Mouse (Mus musculus) left cerebral cortex, postnatal 10 days (tissue): ENCODE data around the gene Clec10a. TPM values are rescaled to one million over a fixed set of nuclear protein-coding genes. Genes with fewer than 3 reads are reported as not detected.

Experiments
- DNase-seq, 2 experiments: peaks; one replicate each; pipeline ENCODE4 v3.0.0; 2021 to 2022; ENCODE audit warnings: low spot score in 2 of 2, mixed read lengths in 1 of 2; ENCODE audit errors: extremely low spot score in 1 of 2
- intact Hi-C: fragments of 180-260 bp; cut with DNase I; formaldehyde crosslinking; loops from one replicate; pipeline ENCODE4 v1.15.1; 2025
- total RNA-seq, 2 experiments: library from RNA; stranded (reverse); gene quantifications; 2 replicates each; pipeline ENCODE4 v1.2.3; 2021

The Clec10a gene
- total RNA-seq, 2 experiments from 2014 or later, result 1.2 to 3.4 TPM

GRCm38 (mm10) chr11:70212423-70212822 lies 56.4 kb downstream of the Clec10a start, which contains the start of gene Slc16a11:
TSS of gene Slc16a11 (plus strand) at chr11:70212752.
- intact Hi-C loops, result loop anchor here (2.0 to 10.0 kb wide), 3 partner anchors 138 to 278 kb away; partner anchors contain the start of genes Asgr1 and Ybx2

DNA sequence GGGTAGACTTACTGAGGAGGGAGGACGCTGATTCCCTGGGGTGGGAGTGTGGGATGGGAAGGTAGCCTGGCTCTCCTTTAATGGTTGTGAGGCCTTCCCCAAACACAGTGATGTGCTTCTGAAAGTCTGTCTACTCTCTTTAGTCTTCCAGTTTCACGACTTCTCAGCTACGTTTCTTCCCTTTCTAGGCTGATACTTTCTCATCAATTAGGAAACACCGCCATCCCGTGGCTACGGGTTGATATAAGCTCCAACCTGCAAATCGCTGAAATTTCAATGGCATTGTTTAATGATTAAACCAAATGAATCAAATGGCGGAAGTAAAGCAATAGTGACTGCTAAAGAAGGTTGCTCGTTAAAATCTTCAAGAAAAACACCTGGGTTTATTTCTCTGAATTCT lies 56.9 kb downstream of the Clec10a start:
- DNase-seq, result peak in 1 of 2 experiments; percentile 69
- intact Hi-C loops, result loop anchor here (2.0 to 10.0 kb wide), 3 partner anchors 138 to 278 kb away; partner anchors contain the start of genes Asgr1 and Ybx2

More at GRCm38 (mm10) chr11:70212423-70212822, 56.4 kb downstream of the Clec10a start, which contains the start of gene Slc16a11:
- DNase-seq, result no peak

DNA sequence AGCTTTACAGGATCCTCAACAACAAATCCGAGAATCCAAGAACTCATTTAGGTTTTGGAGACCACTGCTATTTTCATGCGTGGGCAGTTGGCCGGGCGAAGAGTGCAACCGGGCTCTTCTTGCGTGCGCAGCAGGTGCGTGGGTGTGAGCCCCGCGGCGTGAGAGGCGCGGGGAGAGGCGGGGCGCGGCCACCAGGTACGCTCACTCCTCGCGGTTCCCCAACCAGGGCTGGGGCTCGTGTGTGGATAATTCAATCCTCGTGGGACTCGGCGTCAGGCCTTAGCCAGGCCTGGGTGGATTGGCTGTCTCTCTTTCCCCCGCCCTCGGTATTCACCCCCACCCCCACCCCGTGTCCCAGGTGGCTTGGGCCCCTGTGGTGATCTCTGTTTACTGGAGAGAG lies 57.7 kb downstream of the Clec10a start:
- intact Hi-C loops, result loop anchor here (2.0 to 10.0 kb wide), 3 partner anchors 139 to 279 kb away; partner anchors contain the start of genes Asgr1 and Ybx2
- peak in 1 of 2 experiments; percentile 74 for DNase-seq

DNA sequence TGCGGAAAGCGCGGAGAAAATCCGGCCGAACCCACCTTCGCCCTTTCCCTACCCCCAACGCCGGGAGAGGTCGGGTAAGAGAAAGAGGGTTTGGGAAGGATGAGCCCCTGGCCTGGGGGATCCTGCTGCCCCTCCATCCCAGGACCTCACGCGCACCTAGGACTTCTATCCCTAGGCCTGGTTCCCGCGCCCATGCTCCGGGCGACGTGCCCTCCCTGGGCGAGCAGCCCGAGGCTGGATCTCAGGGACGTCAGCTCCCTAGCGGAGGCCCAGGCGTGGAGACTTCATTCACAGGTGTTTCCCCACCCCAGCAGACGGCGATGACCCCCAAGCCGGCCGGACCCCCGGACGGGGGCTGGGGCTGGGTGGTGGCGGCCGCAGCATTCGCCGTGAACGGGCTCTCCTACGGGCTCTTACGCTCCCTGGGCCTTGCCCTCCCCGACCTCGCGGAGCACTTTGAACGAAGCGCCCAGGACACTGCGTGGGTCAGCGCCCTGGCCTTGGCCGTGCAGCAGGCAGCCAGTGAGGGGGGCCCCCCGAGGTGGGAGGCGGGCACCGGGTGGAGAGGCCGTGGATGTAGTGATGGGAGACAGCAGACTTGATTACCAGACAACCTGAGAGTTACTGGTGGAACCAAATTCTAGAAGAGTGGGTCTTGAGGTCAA lies 58.3 kb downstream of the Clec10a start:
- peak in 1 of 2 experiments; percentile 66 for DNase-seq
- intact Hi-C loops, result loop anchor here (10.0 kb wide), 1 partner anchor 280 kb away; the partner anchor contains the start of gene Ybx2

GRCm38 (mm10) chr11:70214856-70215209 lies 58.8 kb downstream of the Clec10a start:
- intact Hi-C loops, result loop anchor here (10.0 kb wide), 1 partner anchor 280 kb away; the partner anchor contains the start of gene Ybx2
- DNase-seq, result peak in 1 of 2 experiments; percentile 54

- intact Hi-C loops, result loop anchor here (10.0 kb wide), 1 partner anchor 280 kb away; the partner anchor contains the start of gene Ybx2
- peak in 1 of 2 experiments; percentile 50 for DNase-seq
Measured at GRCm38 (mm10) chr11:70215301-70215700, 59.3 kb downstream of the Clec10a start.

- intact Hi-C loops, result loop anchor here (10.0 kb wide), 1 partner anchor 281 kb away; the partner anchor contains the start of gene Ybx2
Measured at GRCm38 (mm10) chr11:70216103-70216502, 60.1 kb downstream of the Clec10a start.

DNA sequence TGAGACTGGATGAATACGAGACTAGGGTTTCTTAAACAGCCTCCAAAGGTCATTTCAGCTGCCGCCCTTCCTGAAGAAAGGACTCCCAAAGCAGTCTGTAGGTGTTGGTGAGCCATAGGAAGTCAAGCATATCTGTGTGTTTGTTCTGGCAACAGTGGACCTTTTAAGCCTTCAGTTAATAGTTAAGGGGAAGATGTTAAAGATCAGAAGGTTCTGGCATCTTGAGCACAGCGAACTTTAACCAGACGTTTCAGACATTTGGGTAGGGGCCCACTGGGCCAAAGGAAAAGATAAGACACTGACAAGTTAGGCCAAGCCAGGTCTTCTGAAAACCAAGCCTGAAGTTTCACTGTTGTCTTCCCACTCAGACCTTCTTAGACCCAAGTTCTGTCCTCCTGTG lies 62.0 kb downstream of the Clec10a start:
- intact Hi-C loops, result loop anchor here (10.0 kb wide), 1 partner anchor 283 kb away; the partner anchor contains the start of gene Ybx2
- no peak for DNase-seq

More at GRCm38 (mm10) chr11:70216103-70216502, 60.1 kb downstream of the Clec10a start:
- DNase-seq, result no peak

- intact Hi-C loops, result loop anchor here (10.0 kb wide), 1 partner anchor 284 kb away; the partner anchor contains the start of gene Ybx2
Measured at GRCm38 (mm10) chr11:70218741-70219470, 62.9 kb downstream of the Clec10a start.

GRCm38 (mm10) chr11:70219873-70220272 lies 63.9 kb downstream of the Clec10a start:
- intact Hi-C loops, result loop anchor here (10.0 kb wide), 1 partner anchor 285 kb away; the partner anchor contains the start of gene Ybx2
- DNase-seq, result no peak

More at GRCm38 (mm10) chr11:70218741-70219470, 62.9 kb downstream of the Clec10a start:
- DNase-seq, result no peak

DNA sequence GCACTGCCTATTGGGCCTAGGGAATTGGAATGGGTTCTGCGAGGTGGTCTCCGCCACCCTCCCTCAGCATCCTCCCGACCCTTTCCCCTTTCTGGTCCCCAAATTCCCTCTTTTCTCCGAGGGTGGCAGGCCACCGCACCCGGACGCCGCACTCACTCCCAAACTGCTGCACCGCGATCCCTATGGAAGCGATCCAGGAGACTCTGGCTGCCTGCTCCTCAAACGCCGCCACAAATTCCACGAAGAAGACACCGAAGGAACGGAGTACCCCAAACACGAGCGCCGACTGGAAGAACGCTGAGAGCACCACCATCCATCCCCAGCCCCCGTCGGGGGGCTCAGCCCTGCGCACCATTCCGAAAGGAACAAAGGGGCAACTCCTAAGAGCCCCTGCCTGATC lies 64.3 kb downstream of the Clec10a start:
- intact Hi-C loops, result no loop called here
- peak in 1 of 2 experiments; percentile 63 for DNase-seq

Other genes starting within 250 kb of the Clec10a start
- gene Gps2, start 242.3 kb upstream of the Clec10a start, total RNA-seq, result 10 to 100 TPM; 24.8 to 25.7 TPM
- gene Eif5a, start 234.2 kb upstream of the Clec10a start, total RNA-seq, result 100 to 1,000 TPM; 525 to 535 TPM
- gene Ybx2, start 220.4 kb upstream of the Clec10a start, total RNA-seq, result 1 to 10 TPM; 9.5 TPM
- 1 to 10 TPM; 1.3 to 1.4 TPM for gene Slc2a4, start 208.0 kb upstream of the Clec10a start, total RNA-seq
- not detected for gene Cldn7, start 191.4 kb upstream of the Clec10a start, total RNA-seq
- gene Ctdnep1, start 175.0 kb upstream of the Clec10a start, total RNA-seq, result 100 to 1,000 TPM; 104 to 118 TPM
- gene Elp5, start 173.7 kb upstream of the Clec10a start, total RNA-seq, result 100 to 1,000 TPM; 114 to 125 TPM
- gene Gabarap, start 165.1 kb upstream of the Clec10a start, total RNA-seq, result 100 to 1,000 TPM; 252 to 266 TPM
- 10 to 100 TPM; 35.2 to 38.6 TPM for gene Phf23, start 160.4 kb upstream of the Clec10a start, total RNA-seq
- 10 to 100 TPM; 27.5 to 30.3 TPM for gene Dvl2, start 155.6 kb upstream of the Clec10a start, total RNA-seq
- 10 to 100 TPM; 44.8 to 48.0 TPM for gene Acadvl, start 140.8 kb upstream of the Clec10a start, total RNA-seq
- gene Dlg4, start 139.3 kb upstream of the Clec10a start, total RNA-seq, result 100 to 1,000 TPM; 871 to 875 TPM
- 1 to 10 TPM; 1.4 to 1.5 TPM for gene Asgr1, start 102.1 kb upstream of the Clec10a start, total RNA-seq
- not detected for gene Asgr2, start 63.6 kb upstream of the Clec10a start, total RNA-seq
- under 1 TPM; 0.30 to 0.36 TPM for gene Mgl2, start 25.9 kb upstream of the Clec10a start, total RNA-seq
- gene Slc16a11, start 56.6 kb downstream of the Clec10a start, total RNA-seq, result 10 to 100 TPM; 33.9 to 37.1 TPM
- gene Slc16a13, start 64.9 kb downstream of the Clec10a start, total RNA-seq, result 10 to 100 TPM in 1 of 2 experiments, 1 to 10 TPM in 1; 8.9 to 10.6 TPM
- gene Bcl6b, start 73.6 kb downstream of the Clec10a start, total RNA-seq, result 1 to 10 TPM; 7.1 to 8.6 TPM
- gene 0610010K14Rik, start 81.7 kb downstream of the Clec10a start, total RNA-seq, result 10 to 100 TPM; 53.7 to 54.1 TPM
- gene Gm21988, start 83.6 kb downstream of the Clec10a start, total RNA-seq, result 1 to 10 TPM; 6.0 to 8.7 TPM
- 100 to 1,000 TPM; 279 to 285 TPM for gene Rnasek, start 83.6 kb downstream of the Clec10a start, total RNA-seq
- gene Alox12, start 99.2 kb downstream of the Clec10a start, total RNA-seq, result under 1 TPM; 0.32 to 0.41 TPM
- under 1 TPM; 0.20 to 0.45 TPM for gene Alox12e, start 166.4 kb downstream of the Clec10a start, total RNA-seq
- not detected for gene Alox15, start 195.8 kb downstream of the Clec10a start, total RNA-seq